Mouse (Mus musculus): ENCODE results near the gene Spats1.
"Not testable (repeated sequence)": the region's sequence is repeated elsewhere in the genome, so short reads cannot be mapped to it uniquely, and the experiment has no call there.

Spats1 gene

DNA sequence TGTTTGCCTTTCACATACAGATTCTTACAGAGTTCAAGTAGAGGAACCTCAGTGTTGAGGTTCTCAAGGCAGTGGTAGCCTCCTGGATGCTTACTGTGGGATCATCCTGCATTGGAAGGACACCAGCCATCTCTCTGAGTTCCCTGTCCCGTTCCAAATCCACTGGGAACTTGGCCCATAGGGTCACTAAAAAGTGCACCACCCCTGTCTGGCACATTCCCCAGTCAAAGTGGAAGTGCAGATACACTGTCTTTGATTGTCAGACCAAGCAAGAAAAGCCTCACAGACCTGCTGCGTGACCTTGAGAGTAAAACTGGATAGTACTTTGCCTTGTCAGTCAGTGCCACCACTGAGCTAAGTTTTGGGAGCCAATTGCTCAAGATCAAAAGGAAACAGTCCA lies 28.2 kb downstream of the Spats1 start:
- DNase-seq (ENCODE audit: low read depth, low spot score) = no peak

- DNase-seq (ENCODE audit: low read depth, low spot score) = peak; percentile 80
These were observed 29.3 kb downstream of the Spats1 start for GRCm38 (mm10) chr17:45445923-45446322.

DNA sequence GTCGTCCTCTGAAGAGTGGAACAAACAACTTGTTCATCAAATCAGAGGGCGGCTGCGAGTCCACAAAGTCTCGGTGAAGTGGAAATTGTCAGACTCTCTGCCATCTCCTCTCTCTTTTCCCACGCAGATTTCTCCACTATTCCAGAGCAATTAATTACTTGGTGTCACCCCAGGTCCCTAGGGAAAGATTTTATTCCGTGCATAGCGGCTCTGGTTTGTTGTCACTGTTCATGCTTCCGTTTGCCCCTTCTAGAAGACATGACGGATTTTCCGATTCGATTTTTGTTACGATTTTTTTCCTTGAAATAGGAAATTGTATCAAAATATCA lies 41.0 kb downstream of the Spats1 start:
- no peak for DNase-seq (ENCODE audit: low read depth, low spot score)

- peak; percentile 100 for DNase-seq (ENCODE audit: low read depth, low spot score)
These were observed 41.6 kb downstream of the Spats1 start, which contains the start of gene Cdc5l for GRCm38 (mm10) chr17:45433419-45434261. Gene Cdc5l (minus strand): TSS chr17:45433737.

- peak; percentile 31 for DNase-seq (ENCODE audit: low read depth, low spot score)
These were observed 42.4 kb downstream of the Spats1 start for GRCm38 (mm10) chr17:45432706-45433398.

DNA sequence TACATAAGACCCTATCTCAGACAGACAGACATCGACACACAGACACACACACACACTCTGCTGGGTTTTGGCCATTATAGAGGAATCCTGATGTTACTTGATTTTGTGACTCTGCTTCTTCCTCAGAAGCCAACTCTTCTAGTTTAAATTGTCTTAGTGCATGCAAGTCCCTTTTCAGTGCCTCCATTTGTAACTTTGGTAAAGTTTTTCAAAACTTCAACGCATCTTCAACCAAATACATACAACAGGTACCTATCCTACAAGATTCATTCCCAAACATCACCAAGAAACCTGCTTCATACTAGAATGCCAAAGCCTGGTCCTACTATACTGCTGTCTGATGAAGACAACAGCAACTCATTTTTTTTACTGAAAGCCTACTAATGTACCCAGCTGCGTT lies 43.2 kb downstream of the Spats1 start:
- DNase-seq (ENCODE audit: low read depth, low spot score) = peak; percentile 6

- no peak for DNase-seq (ENCODE audit: low read depth, low spot score)
These were observed 57.8 kb downstream of the Spats1 start for GRCm38 (mm10) chr17:45417387-45417786.

- DNase-seq (ENCODE audit: low read depth, low spot score) = not testable (repeated sequence)
These were observed 63.6 kb downstream of the Spats1 start for GRCm38 (mm10) chr17:45411617-45412016.

GRCm38 (mm10) chr17:45408719-45409118 lies 66.5 kb downstream of the Spats1 start:
- DNase-seq (ENCODE audit: low read depth, low spot score) = no peak

DNA sequence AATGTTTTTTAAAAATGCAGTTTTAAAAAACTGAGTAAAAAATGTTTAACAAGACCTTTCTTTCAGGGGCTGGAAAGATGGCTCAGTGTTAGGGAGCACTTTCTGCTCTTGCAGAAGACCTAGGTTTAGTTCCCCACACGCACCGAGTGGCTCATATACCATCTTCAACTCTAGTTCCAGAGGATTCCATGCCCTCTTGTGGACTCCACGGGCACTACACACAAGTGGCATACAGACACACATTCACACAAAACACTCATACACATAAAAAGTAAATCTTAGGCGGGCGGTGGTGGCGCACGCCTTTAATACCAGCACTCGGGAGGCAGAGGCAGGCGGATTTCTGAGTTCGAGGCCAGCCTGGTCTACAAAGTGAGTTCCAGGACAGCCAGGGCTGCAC lies 68.9 kb downstream of the Spats1 start:
- peak; percentile 46 for DNase-seq (ENCODE audit: low read depth, low spot score)

GRCm38 (mm10) chr17:45403207-45403606 lies 72.0 kb downstream of the Spats1 start:
- peak; percentile 84 for DNase-seq (ENCODE audit: low read depth, low spot score)

GRCm38 (mm10) chr17:45402601-45403000 lies 72.6 kb downstream of the Spats1 start:
- no peak for DNase-seq (ENCODE audit: low read depth, low spot score)

GRCm38 (mm10) chr17:45402126-45402525 lies 73.1 kb downstream of the Spats1 start:
- DNase-seq (ENCODE audit: low read depth, low spot score) = peak; percentile 31

DNA sequence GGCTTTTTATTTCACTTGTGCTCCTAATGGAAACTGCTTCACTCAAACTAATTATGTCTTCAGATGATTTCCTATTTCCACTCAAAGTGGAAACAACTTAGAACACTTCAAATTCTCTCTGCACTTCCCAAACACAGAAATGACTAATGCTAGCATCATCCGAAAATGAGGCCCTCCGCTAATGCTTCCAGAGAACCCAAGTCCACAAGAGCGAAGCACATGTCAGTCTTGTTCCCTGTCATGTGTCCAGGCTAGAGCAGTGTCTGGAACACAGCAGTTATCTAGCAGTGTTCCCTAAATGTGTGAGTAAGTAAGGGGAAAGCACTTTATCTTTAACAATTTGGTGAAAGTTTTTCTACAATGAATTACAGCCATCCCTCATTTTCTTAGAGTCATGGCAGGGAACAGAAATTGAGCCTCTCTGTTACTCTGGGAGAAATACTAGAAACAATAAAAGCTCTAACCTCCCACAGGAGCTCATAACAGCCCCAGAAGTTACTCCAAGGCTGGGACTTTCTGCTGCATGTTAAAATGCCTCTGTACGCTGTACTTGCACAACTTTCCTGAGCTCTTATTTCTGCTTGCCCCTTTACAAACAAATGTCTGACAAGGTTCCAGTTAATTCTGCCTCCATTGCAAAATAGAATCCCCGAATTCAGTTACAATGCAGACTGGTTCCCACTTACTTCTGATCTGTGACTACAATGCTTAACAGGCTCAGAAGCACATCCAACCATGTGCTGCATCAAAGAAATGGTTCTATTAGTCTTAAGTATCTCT lies 73.9 kb downstream of the Spats1 start:
- peak; percentile 79 for DNase-seq (ENCODE audit: low read depth, low spot score)

- DNase-seq (ENCODE audit: low read depth, low spot score) = no peak
These were observed 77.2 kb downstream of the Spats1 start for GRCm38 (mm10) chr17:45398021-45398420.

- no peak for DNase-seq (ENCODE audit: low read depth, low spot score)
These were observed 77.7 kb downstream of the Spats1 start for GRCm38 (mm10) chr17:45397541-45397940.

DNA sequence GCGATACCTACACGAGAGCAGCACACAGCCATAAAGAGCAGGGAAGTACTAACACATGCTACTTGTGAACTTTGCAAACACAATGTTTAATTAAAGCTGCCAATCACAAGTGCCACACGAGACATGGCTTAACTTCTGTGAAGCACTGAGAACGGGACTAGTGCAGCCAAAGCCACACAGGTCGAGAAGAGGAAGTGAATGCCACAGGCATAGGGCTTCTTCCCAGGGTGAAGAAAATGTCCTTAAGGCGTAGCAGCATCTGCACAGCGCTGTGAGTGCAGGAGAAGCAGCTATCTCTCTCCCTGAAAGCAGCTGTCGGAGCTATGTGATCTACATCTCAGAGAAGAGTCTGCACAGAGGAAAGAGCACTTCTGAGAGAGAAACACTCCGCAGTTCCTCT lies 80.6 kb downstream of the Spats1 start:
- DNase-seq (ENCODE audit: low read depth, low spot score) = no peak

DNA sequence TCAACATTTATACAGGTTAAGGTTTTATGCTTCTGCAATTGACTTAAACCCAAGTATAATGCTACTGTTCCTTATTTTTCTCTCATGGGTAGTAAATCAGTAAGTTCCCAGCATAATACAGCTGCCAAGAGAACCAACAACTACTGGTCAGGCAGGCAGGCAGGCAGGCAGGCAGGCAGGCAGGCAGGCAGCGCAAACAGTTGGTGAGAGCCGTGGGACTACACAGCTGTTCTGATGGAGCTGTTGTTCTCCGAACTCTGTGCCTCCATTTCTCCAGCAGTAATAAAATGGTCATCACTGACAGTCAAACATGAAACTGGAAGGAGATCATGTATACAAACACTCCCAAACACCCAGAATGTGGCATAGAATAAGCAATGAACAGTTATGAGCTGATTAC lies 81.5 kb downstream of the Spats1 start:
- no peak for DNase-seq (ENCODE audit: low read depth, low spot score)

Data from 3T3-L1 (cell line).